Mouse (Mus musculus) liver, postnatal 0 days (tissue): ENCODE data around the gene Ryr3.

Experiments used
- CTCF ChIP-seq: sonication (generic); IDR thresholded peaks from 2 replicates; pipeline ENCODE4 v1.5.1; 2016; ENCODE audit warnings: antibody characterized with exemption, low read depth
- EP300 ChIP-seq: IDR thresholded peaks from 2 replicates; pipeline ENCODE4 v1.6.1; 2016; ENCODE audit warnings: antibody characterized with exemption, low read depth, mild to moderate bottlenecking

- TF ChIP-seq CTCF (no peak), EP300 (no peak)
Measured at GRCm38 (mm10) chr2:112877404-112877803, 339.5 kb downstream of the Ryr3 start.
